Mouse (Mus musculus) liver, embryonic 18 days (tissue): ENCODE data around the gene Vmn2r87. TPM values are rescaled to one million over a fixed set of nuclear protein-coding genes. Genes with fewer than 3 reads are reported as not detected.

Experiments used
- polyA plus RNA-seq: library from polyadenylated mRNA; depleted of rRNA; stranded (reverse); fragments of >200 nt; gene quantifications from 2 replicates; pipeline ENCODE4 v1.2.3, GENCODE M21; 2012; rRNA removed

Vmn2r87 gene
- not detected in 2 replicates for polyA plus RNA-seq

DNA sequence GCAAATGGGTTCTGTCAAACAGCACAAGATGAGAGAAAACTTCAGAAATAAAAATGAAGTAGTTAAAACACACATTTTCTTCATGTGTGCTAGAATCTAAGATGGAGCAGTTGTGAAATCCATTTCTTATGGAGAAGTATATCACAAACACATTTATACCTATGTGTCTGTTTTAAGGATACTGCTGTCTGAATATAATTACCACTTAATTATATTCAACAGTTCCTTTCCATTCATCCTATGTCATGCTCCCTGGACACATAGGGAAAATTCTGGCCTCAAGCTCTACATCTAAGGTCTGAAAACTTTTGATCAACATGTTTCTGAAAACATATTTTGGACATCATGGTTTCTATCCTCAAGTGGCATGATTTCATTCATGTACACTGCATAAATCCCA, at the start of gene Vmn2r87:
Vmn2r87 (minus strand) TSS at position 101 of the 400 bp plus-strand sequence.

DNA sequence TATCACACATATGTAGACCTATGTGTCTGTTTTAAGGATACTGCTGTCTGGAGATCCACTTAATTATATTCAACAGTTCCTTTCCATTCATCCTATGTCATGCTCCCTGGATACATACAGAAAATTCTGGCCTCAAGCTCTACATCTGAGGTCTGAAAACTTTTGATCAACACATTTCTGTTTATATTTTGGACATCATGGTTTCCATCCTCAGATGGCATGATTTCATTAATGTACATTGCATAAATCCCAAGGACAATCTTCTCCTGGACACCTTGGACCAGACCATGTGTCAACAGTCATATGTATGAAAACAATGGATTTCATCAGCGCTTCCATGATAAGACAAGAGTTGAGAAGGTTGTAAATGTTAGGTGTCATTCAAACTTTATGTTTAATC, 41.2 kb downstream of the Vmn2r87 start, which contains the start of gene Vmn2r86:
Vmn2r86 (minus strand) TSS at position 101 of the 400 bp plus-strand sequence.

DNA sequence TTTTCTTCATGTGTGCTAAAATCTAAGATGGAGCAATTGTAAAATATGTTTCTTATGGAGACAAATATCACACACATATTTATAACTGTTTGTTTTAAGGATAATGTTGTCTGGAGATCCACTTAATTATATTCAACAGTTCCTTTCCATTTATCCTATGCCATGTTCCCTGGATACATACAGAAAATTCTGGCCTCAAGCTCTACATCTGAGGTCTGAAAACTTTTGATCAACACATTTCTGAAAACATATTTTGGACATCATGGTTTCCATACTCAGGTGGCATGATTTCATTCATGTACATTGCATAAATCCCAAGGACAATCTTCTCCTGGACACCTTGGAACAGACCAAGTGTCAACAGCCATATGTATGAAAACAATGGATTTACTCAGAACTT, 67.6 kb downstream of the Vmn2r87 start, which contains the start of gene Vmn2r85:
Vmn2r85 (minus strand) TSS at position 101 of the 400 bp plus-strand sequence.

Other genes with a start within 250 kb of the Vmn2r87 start
- not detected in 2 replicates for gene Neurod4, start 217.2 kb downstream of the Vmn2r87 start, polyA plus RNA-seq
- 0.95 and 0.97 TPM in 2 replicates for gene Tespa1, start 174.5 kb downstream of the Vmn2r87 start, polyA plus RNA-seq
- gene Vmn2r84, start 103.1 kb downstream of the Vmn2r87 start, polyA plus RNA-seq, result not detected in 2 replicates
- not detected in 2 replicates for gene Vmn2r85, start 67.7 kb downstream of the Vmn2r87 start, polyA plus RNA-seq
- not detected in 2 replicates for gene Vmn2r86, start 41.3 kb downstream of the Vmn2r87 start, polyA plus RNA-seq